Mouse (Mus musculus) monocyte, adult 2 months (primary cell): Measurements from ENCODE around the gene Map3k21.

Experiments
- DNase-seq, 2 experiments: peaks; one replicate each; pipeline ENCODE4 v3.0.0; 2022; ENCODE audit warnings: low spot score in 2 of 2, low read depth in 1 of 2

The Map3k21 gene

DNA sequence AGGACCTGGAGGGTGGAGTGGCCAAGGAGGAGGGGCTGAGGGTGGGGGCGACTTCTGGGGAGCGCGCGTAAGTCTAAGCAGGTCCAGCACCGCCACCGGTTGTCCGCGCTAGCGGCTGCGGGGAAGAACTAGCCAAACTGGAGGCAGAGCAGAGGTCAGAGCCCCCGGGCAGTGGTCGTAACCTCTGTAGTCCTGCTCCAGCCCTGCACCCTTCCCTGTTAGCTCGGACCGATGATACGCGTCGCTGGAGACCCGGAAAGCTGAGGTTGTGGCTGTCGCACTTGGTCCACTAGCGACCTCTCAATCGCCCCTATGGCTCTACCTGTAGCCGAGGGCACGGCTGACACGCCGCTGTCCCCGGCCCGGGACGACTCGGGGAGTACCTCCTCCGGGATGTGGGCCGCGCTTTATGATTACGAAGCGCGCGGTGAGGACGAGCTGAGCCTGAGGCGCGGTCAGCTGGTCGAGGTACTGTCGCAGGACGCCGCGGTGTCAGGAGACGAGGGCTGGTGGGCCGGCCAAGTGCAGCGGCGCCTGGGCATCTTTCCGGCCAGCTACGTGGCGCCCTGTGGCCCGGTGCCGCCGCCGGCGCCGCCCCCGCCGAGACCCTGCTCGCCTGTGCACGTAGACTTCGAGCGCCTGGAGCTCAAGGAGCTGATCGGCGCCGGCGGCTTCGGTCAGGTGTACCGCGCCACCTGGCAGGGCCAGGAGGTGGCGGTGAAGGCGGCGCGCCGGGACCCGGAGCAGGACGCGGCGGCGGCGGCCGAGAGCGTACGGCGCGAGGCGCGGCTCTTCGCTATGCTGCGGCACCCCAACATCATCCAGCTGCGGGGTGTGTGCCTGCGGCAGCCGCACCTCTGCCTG is at the start of gene Map3k21:
Gene Map3k21 (plus strand): TSS at position 86 of the 864 bp plus-strand sequence.
- no peak for DNase-seq

DNA sequence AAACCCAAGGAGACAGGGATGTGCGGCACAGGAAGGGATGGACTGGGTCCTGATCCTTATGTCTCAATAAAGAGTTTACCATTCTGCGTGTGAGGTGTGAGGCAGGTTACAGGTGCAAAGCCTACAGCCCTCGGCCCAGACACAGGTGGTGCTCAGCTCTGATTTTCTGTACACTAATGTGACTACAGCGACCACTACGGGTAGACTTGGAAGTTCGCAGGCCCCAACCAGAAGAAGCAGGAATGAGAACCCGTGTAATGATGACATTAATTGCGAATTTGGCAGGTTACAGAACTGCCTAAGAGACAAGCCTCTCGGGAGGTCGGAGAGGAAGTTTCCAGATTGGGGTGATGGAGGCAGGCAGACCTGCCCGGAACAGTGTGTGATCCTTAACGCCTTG is 44.1 kb upstream of the Map3k21 start:
- no peak for DNase-seq

DNA sequence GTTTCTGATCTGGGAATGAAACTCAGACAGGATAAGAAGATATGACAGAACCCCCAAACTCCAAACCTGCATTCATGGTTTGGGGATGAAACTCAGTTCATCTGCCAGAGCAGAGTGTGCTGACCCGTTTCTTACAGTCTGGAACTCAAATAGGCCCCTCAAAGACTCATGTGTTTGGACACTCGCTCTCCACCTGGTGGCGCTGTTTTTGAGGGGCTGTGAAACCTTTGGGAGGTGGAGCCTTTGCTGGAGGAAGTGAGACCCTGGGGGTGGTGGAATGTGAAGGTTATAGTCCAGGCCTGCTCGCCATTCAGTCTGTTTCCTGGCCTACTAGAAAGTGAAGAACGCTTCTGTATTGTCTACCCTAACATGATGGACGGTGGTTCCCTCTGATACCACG is 41.7 kb upstream of the Map3k21 start:
- peak in 1 of 2 experiments; percentile 6 for DNase-seq

DNA sequence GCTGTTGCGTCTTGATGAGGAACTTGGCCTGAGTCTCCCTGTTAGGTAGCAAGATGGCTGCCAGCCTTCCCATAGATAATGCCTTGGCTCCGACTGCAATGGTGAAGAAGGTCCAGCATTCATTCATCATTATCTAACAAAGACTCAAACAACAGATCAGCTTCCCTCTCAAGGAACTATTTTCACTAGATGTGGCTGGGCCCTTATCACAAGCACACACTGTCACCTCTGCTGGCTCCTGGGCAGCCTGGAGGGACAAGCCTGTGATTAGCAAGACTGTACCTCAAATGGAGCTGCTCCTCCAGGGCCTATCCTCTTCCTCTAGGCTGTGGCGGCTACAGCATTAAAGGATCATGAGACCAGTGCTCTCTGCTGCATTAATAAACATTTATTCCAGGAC is 40.5 kb upstream of the Map3k21 start:
- DNase-seq = no peak

DNA sequence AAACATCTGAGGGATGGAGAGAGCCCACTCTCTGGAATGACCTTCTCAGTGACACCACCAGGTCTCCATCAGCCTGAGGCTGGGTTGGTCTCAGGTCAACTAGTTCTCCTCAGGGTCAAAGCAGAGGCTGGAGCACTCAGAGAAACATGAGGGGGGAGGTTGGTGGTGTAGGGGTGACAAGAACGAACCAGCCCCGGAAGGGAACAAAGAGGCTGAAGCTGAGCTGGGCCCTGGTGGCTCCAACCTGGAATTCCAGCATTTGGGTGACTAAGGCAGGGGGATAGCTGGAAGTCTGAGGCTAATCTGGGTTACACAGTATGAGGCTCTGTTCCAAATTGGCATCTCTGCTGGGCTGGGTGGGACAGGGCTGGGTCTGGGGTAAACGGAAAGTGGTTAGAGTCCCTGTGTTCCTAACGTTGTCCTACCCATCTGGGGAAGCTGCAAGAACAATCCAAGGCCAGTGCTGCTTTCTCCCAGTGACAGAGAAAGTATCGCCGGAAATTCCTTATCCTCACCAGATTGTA is 40.0 kb upstream of the Map3k21 start:
- DNase-seq = no peak

DNA sequence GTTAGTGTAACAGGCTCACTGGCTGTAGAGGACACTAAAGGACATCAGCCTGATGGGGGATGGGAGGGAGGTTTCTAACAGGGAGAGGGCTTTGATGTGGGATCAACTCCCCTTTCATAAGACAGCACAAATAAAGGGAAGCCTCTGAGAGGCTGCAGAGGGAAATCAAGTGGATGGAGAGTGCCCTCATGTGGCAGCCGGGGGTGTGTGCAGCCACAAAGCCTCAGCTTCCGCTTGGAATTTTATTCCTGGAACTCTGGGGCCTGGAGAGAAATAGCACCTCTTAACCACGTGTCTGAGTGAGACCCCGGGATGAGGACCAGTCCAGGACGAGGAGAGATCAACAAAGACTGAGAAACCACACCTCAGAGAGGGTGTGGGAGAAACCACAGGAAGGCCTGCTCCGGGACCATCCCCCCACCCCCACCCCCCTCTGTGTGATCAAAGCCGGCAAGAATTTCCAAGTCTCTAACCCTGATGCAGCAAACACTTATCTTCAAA is 39.4 kb upstream of the Map3k21 start:
- peak in 1 of 2 experiments; percentile 13 for DNase-seq

DNA sequence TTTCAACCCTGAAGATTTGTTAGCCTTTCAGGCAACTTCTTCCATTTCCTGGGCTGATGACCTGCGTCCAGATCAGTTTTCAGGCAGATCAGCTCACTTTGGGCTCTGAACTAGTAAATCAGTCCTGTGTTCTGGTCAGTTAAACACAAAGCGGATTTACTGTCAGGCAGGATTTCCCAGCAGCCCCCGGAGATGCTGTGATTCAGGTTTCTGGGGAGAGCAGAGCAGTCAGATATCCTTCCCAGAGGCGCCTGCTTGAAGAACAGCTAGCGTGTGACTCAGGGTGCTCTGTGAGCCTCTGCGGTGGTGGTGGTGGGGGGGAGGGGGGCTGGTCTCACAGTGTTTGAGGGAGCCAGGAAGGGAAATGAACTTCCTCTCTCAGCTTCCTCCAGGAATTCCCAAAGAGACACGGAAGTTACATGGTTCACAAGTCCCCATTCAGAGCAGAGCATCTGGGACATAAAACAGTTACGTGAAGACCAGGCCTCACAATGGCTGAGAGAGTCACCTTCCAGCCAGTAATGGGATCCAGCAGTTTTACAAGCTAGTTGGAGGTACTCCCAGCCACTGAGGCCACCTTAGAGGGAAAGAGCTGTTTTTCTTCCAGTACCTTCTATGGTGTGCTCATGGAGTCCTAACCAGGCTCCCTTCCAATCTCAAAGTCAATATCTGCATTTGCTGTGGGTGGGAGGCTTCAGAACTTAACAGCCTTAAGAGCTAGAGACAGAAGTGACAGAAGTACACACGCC is 37.6 kb upstream of the Map3k21 start:
- no peak for DNase-seq

DNA sequence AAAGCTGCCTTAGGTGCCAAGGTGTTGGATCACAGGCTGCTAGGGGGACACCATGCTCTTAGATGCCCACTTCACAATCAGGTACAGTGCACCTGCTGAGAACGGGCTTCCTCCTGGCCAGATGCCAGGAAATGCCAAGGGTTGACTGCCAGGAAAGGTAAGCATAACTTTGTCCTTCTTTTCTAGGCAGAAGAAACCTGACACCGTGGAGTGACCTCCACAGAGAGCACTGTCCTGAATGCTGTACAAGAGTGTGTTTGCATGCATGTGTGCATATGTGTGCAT is 37.1 kb upstream of the Map3k21 start:
- DNase-seq = no peak

DNA sequence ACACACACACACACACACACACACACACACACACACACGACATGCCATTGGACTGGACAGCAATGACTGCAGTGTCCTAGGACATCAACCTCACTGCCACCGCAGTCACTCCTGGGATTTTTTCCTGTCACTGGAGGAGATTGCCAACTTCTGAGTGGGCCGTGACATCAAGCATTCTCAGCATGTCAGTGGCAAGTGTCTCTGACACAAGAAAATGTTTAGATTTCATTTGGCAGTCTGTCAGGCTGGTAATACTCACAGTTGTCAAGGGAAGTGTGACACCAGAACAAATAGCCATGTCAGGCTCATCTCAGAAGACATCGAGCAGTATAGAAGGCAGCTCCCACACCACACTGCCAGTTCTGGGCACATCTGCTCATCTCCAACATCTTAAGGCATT is 29.8 kb upstream of the Map3k21 start:
- DNase-seq = no peak

DNA sequence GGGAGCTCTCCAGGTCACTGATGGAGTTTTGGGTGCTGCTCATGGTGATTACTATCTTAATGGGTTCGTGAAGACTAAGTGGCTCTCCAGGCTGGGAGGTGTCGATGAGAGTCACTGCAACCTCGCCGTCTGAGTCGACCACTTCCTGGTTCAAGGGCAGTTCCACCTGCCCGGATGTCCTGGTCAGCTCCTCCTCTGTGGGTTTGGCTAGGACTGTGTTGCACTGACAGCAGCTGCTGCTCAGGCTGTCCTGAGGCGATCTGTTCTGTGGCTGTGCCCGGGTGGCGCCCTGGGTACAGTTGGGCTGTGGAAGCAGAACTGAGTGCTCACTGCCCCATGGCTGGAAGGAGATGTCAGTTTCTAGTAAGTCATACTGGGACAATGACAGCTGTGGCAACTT is 22.7 kb upstream of the Map3k21 start:
- no peak for DNase-seq

DNA sequence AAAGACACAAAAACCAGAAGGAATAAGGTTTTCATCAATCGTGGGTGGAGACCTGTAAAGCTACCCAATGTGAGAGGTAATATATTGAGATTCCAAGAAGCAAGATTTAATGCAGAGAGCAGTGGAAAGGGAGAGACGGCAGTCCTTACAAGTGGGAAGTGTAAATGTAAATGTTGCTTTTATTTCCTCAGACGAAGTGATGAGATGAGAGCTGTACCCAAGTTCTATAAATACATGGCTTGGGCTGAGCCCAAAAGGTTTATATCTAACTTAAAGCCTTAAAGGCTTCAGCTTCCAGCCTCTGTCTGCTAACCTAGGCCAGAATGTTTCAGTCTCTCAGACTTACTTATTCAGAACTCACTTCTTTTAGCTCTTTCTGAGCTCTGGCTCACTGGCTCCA is 20.3 kb upstream of the Map3k21 start:
- no peak for DNase-seq

DNA sequence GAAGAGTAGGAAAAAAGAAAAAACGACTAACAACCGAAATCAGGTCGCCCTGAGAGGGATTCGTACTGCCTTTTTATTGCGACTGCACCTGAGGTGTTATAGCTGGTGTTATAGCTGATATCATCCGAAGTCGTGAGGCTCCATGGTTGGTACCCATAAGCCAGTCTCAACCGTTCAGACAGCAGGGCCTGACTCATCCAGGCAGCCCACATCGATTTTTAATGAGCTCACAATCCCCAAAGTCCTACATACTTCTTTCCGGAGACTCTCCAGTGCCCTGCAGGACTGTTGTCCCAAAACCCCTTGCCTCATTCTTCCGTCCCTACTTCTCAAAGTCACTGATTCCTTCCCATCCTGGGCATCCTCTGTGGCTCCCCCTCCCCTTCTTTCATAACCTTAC is 12.9 kb upstream of the Map3k21 start:
- no peak for DNase-seq

DNA sequence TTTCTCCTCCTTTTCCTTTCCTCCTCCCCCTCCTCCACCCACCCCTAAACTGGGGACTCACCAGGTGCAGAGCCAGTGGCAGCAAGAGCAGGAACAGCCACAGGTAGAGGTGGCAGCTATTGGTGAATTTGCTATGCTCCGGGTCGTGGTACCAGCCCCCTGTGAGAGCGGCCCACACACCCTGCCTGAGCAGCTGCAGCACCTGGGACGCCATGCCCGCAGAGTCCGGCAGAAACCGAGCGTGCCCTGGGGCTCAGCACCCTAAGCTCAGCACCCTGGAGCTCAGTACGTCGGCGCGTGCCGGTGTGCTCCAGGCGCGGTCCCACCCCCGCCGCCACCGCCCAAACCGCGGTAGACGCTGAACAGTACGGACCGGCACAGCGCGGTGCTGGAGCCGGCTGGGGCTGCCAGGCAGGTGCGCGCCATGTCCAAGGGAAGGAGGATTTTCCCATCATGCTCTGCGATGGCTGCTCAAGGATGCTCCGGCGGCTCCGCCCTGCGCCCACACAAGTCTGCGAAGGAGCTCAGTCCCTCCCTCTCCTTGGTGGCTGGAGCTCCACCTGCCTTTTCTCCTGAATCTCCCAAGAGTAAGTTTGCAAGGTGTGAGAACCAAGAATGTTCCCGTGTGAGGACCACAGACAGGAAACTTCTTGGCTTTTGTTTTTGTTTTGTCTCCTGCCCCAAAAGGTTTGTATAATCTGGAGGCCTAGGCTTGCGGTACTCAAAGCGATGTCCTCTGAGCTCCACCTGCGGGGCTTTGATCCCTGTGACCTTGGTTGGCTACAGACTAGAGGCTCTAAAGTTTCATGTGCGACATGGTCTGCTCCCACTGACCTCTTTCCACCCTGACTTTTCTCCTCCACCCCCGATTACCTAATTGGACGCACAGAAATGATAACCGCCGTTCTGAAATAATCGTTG is 12.1 kb upstream of the Map3k21 start, which contains the start of gene Pcnx2:
Gene Pcnx2 (minus strand): TSS at position 450 of the 921 bp plus-strand sequence.
- no peak for DNase-seq

DNA sequence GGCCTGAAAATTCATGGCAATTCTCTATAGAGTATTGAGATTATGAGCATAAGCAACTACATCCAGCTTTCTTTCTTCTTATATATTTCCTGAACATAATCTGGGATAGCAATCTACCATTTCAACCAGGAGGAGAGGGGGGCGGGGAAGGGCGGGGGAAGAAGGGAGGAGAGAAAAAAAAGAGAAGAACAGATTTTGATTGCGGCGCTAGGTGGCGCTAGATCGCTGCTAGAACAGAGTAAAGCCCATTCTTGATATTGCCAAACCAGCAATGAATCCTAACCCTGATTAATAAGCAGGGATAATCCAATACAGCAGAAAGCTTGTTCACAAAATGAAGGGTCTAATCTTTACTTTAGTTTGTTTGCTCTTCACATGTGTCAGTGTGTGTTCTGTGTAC is 11.4 kb upstream of the Map3k21 start:
- no peak for DNase-seq

DNA sequence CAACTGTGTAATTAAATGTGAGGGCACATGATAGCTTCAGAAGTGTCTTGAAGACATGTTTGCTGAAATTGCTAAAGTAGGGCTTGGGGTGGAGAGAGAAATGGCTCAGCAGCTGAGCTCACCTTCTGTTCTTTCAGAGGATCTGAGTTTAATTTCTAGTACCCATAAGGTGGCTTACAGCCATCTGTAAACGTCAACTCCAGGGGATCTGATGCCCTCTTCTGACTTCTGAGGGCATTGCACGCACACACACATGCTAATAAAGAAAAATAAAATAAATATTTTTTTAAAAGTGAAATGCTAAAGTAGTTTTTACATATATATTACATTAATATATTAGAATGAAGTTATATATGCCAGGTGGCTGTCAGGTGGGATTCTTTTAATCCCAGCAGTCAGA is 9.1 kb upstream of the Map3k21 start:
- no peak for DNase-seq

DNA sequence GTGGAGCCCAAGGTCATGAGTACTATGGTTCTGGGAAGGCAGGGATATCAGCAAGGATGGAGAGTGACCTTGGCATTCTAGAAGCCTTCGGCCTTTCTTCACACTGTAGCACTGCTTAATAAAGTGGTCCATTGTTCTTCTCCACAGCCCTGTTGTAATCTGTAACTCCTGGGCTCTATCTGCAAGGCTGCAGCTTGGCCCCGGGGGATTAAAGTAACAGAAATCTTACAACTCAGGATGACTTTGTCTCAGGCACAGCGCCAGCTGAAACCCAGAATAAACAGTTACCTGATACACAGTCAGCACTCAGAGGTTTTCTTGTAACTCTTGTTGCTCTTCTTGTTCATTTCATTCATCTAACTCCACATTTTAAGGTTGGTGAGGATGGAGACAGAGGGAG is 7.7 kb upstream of the Map3k21 start:
- no peak for DNase-seq

DNA sequence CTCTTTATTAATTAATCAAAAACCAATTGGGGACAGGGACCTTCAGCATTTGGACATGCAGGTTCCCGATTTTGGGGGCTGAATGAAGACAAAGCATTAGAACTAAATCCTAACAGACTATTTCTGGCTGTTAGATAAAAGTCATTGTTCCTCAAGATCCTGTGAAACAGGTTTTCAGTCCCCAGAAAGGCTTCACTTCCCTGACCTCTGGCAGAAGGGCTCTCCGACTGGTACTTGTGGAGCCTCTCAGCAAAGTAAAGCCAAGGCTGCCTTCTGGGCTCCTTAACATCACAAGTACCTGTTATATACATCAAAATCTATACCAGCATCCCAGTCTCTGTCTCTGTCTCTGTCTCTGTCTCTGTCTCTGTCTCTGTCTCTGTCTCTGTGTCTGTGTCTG is 4.9 kb upstream of the Map3k21 start:
- no peak for DNase-seq

DNA sequence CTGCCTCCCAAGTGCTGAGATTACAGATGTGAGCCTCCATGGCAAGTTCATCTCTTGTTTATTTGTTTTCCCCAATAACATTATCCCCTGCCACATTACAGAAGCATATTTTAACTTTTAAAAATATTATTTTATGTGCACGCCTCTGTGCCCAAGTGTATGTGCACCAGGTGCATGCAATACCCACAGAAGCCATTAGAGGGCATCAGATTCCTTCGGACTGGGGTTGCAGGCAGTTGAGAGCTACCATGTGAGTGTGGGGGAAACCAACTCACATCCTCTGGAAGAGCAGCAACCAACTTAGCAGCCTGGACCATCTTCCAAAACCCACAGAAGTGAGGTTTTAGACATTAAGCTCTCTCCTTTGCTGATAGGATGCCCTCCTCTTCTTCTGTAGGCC is 2.9 kb upstream of the Map3k21 start:
- no peak for DNase-seq

DNA sequence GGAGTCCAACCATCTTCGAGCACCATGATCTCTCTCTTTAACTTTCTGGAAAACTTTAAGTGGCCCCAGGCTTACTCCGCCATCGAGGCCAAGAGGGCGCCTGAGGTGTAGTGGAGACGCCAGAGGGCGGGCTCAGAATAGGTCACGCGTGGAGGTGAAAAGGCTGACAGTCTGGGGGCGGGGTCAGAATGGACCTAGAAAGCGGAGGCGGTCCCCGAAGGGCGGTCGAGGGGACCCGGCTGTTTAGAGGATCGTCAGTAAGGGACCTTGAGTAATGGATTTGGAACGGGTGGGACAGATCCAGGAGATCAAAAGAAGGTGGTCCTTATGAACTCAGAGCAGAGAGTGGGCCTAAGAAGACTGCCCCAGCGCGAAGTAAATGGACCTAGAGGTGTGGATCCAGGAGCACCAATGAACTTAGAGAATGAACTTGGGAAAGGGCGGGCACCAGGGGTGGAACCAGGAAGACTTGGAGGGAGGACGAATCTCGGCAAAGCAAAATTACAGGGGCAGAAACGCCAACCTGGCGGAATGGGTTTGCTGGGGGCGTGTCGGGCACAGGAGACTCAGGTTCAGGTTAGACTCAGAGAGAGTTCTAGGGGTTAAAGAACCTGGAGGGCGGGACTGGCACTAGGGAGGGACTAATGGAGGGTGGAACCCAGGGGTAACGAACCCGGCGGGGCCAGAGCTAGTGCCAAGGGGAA is 437 bp upstream of the Map3k21 start:
- DNase-seq = no peak

DNA sequence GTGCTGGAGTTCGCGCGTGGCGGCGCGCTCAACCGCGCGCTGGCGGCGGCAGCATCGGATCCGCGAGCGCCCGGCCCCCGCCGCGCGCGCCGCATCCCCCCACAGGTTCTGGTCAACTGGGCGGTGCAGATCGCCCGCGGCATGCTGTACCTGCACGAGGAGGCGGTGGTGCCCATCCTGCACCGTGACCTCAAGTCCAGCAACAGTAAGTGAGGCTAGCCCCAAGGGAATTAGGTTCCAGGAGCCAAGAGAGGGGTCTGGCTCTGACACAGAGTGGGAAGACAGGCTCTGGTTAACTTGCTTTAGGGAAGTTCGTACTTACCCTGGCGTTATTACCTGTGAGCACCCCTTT is 955 bp downstream of the Map3k21 start:
- DNase-seq = no peak

DNA sequence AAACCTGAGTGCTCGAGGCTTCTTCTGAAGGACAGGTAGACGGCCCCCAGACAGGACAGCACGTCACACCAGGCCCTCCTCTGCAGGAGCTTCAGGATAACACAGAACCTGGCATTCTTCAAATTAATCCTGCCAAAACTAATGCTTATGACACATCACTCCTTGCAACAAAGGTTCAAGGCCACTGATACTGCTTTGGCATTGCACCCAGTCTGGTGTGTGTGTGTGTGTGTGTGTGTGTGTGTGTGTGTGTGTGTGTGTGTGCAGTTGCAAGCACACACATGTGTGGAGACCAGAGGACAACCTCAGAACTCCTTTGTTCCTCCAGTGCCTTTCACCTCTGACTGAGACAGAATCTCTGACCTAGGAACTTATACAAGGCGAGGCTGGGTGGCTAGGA is 3.0 kb downstream of the Map3k21 start:
- no peak for DNase-seq
